Comparison of ENCODE assay signal across 13 mouse cellular contexts in genomic region chr10:76261447-76261846, GRCm38 (mm10). TPM values are rescaled to one million over a fixed set of nuclear protein-coding genes. Genes with fewer than 3 reads are reported as not detected.
DNase-seq lines count a peak whose midpoint lies in the region; ATAC-seq and TF ChIP-seq lines count a peak whose summit lies in the region.
"Had no signal": no experiment of that assay in that cellular context is flagged by ENCODE, and none has a peak within 500 bp of the region (broad histone marks: within the 10 kb centered on the region; RNA-seq: fewer than 3 reads in every experiment).

No protein-coding gene starts in this region.

- DNase-seq in midbrain, embryonic 11.5 days (ENCODE audit: low spot score, missing footprints): no peak
- DNase-seq in liver, embryonic 13.5 days: no peak
- peak; percentile 46 for DNase-seq in stomach, postnatal 0 days (ENCODE audit: low spot score)
- DNase-seq in frontal cortex, postnatal 25 days (ENCODE audit: low spot score in 2 of 2): no peak
- no peak for DNase-seq in adrenal gland, adult 18-20 months (ENCODE audit: low spot score in 2 of 2)
- DNase-seq: cerebellum, postnatal 25 days; thymus, adult 2 months had no signal

- no peak overlapping the region for H3K9ac ChIP-seq in midbrain, embryonic 11.5 days (ENCODE audit: low read length)
- no peak overlapping the region for H3K9ac ChIP-seq in midbrain, embryonic 15.5 days
- no peak overlapping the region for H3K9ac ChIP-seq in liver, embryonic 13.5 days
- no peak overlapping the region for H3K9ac ChIP-seq in lung, embryonic 15.5 days
- H3K9ac ChIP-seq in stomach, postnatal 0 days (ENCODE audit: low read length): no peak overlapping the region
- H3K9ac ChIP-seq: embryonic facial prominence, embryonic 12.5 days had no signal

- no peaks in the 10 kb centered on the region for H3K27me3 ChIP-seq in midbrain, embryonic 11.5 days (ENCODE audit: control insufficient read depth, insufficient read depth, low read length)
- no peaks in the 10 kb centered on the region for H3K27me3 ChIP-seq in midbrain, embryonic 15.5 days (replicated peaks)
- H3K27me3 ChIP-seq in liver, embryonic 13.5 days: no peaks in the 10 kb centered on the region
- H3K27me3 ChIP-seq in lung, embryonic 15.5 days: no peaks in the 10 kb centered on the region
- H3K27me3 ChIP-seq in stomach, postnatal 0 days (ENCODE audit: control insufficient read depth, insufficient read depth, low read length): no peaks in the 10 kb centered on the region
- H3K27me3 ChIP-seq: embryonic facial prominence, embryonic 12.5 days had no signal

- no peaks in the 10 kb centered on the region for H3K36me3 ChIP-seq in midbrain, embryonic 11.5 days (ENCODE audit: control insufficient read depth, insufficient read depth, low read length)
- peaks cover 7% of the 10 kb centered on the region; the same call in 1 of the 2 replicates for H3K36me3 ChIP-seq in midbrain, embryonic 15.5 days (replicated peaks)
- H3K36me3 ChIP-seq in liver, embryonic 13.5 days: no peaks in the 10 kb centered on the region
- peaks cover 13% of the 10 kb centered on the region for H3K36me3 ChIP-seq in lung, embryonic 15.5 days
- peaks cover 14% of the 10 kb centered on the region for H3K36me3 ChIP-seq in stomach, postnatal 0 days (ENCODE audit: control insufficient read depth, insufficient read depth, low read length)

- 83% methylated on average over 3 of the region's 3 CpGs for WGBS in midbrain, embryonic 11.5 days
- 85% methylated on average over 3 of the region's 3 CpGs for WGBS in midbrain, embryonic 15.5 days
- 53% methylated on average over 3 of the region's 3 CpGs for WGBS in liver, embryonic 13.5 days (ENCODE audit: insufficient replicate concordance)
- WGBS in lung, embryonic 15.5 days: 45% methylated on average over 3 of the region's 3 CpGs
- 50% methylated on average over 3 of the region's 3 CpGs for WGBS in stomach, postnatal 0 days

- no peaks in the 10 kb centered on the region for H3K9me3 ChIP-seq in midbrain, embryonic 11.5 days (ENCODE audit: control insufficient read depth, low read length)
- no peaks in the 10 kb centered on the region for H3K9me3 ChIP-seq in midbrain, embryonic 15.5 days
- H3K9me3 ChIP-seq in liver, embryonic 13.5 days (replicated peaks): no peaks in the 10 kb centered on the region
- H3K9me3 ChIP-seq in lung, embryonic 15.5 days: no peaks in the 10 kb centered on the region
- no peaks in the 10 kb centered on the region for H3K9me3 ChIP-seq in stomach, postnatal 0 days (ENCODE audit: control insufficient read depth, low read length)
- H3K9me3 ChIP-seq: embryonic facial prominence, embryonic 12.5 days; forebrain, embryonic 10.5 days had no signal

- no peak for TF ChIP-seq EP300 in stomach, postnatal 0 days (optimal IDR thresholded peaks at IDR 0.05)

- no peak overlapping the region for H3K4me3 ChIP-seq in midbrain, embryonic 11.5 days (ENCODE audit: low read depth, low read length)
- H3K4me3 ChIP-seq in midbrain, embryonic 15.5 days: no peak overlapping the region
- no peak overlapping the region for H3K4me3 ChIP-seq in liver, embryonic 13.5 days (replicated peaks)
- no peak overlapping the region for H3K4me3 ChIP-seq in lung, embryonic 15.5 days
- no peak overlapping the region for H3K4me3 ChIP-seq in stomach, postnatal 0 days (ENCODE audit: low read depth, low read length)
- H3K4me3 ChIP-seq: embryonic facial prominence, embryonic 12.5 days; forebrain, embryonic 10.5 days had no signal

- no peak overlapping the region for H3K27ac ChIP-seq in midbrain, embryonic 11.5 days (ENCODE audit: low read depth, low read length)
- no peak overlapping the region for H3K27ac ChIP-seq in midbrain, embryonic 15.5 days
- H3K27ac ChIP-seq in liver, embryonic 13.5 days: no peak overlapping the region
- no peak overlapping the region for H3K27ac ChIP-seq in lung, embryonic 15.5 days
- H3K27ac ChIP-seq in stomach, postnatal 0 days (replicated peaks): no peak overlapping the region
- H3K27ac ChIP-seq: embryonic facial prominence, embryonic 12.5 days had no signal

- TF ChIP-seq CTCF in stomach, postnatal 0 days (IDR thresholded peaks at IDR 0.05; ENCODE audit: low read depth): no peak

- H3K4me1 ChIP-seq in midbrain, embryonic 11.5 days (ENCODE audit: control insufficient read depth, insufficient read depth, low read length): peaks cover 4% of the 10 kb centered on the region
- H3K4me1 ChIP-seq in midbrain, embryonic 15.5 days: peaks cover 7% of the 10 kb centered on the region
- no peaks in the 10 kb centered on the region; the same call in 1 of the 2 replicates for H3K4me1 ChIP-seq in liver, embryonic 13.5 days (replicated peaks)
- peaks cover 22% of the 10 kb centered on the region for H3K4me1 ChIP-seq in lung, embryonic 15.5 days
- H3K4me1 ChIP-seq in stomach, postnatal 0 days (replicated peaks; ENCODE audit: control insufficient read depth, insufficient read depth): no peaks in the 10 kb centered on the region

- no peak overlapping the region for H3K4me2 ChIP-seq in midbrain, embryonic 11.5 days
- no peak overlapping the region for H3K4me2 ChIP-seq in midbrain, embryonic 15.5 days
- H3K4me2 ChIP-seq in liver, embryonic 13.5 days: no peak overlapping the region
- no peak overlapping the region; the same call in 1 of the 2 replicates for H3K4me2 ChIP-seq in lung, embryonic 15.5 days
- no peak overlapping the region for H3K4me2 ChIP-seq in stomach, postnatal 0 days (replicated peaks; ENCODE audit: low read depth)
- H3K4me2 ChIP-seq: embryonic facial prominence, embryonic 12.5 days had no signal

- peak; percentile 27; the same call in 1 of the 2 replicates for ATAC-seq in midbrain, embryonic 11.5 days (ENCODE audit: low FRiP score)
- no peak for ATAC-seq in midbrain, embryonic 15.5 days (replicated peaks)
- ATAC-seq in liver, embryonic 13.5 days (ENCODE audit: low read depth): peak; percentile 81
- peak; percentile 39; the same call in 1 of the 2 replicates for ATAC-seq in lung, embryonic 15.5 days (ENCODE audit: borderline replicate concordance, extremely low read depth, low FRiP score, low TSS enrichment)
- peak; percentile 88 for ATAC-seq in stomach, postnatal 0 days (ENCODE audit: low FRiP score, low TSS enrichment)
- ATAC-seq: inflammation-experienced regulatory T-cells, adult 6 months had no signal

RNA-seq across cellular contexts. Expression of gene S100b, which starts 7.8 kb away (rescaled TPM):
- polyA plus RNA-seq in midbrain, embryonic 11.5 days (2014; fragmentation: Nextera tagmentation; extraction: Ambion mirVana): 0.20 and 0.21 TPM in 2 replicates
- 1.3 and 1.5 TPM in 2 replicates for polyA plus RNA-seq in midbrain, embryonic 15.5 days (2015; fragmentation: Nextera tagmentation; extraction: Ambion mirVana)
- not detected in 2 replicates for polyA plus RNA-seq in liver, embryonic 13.5 days (2015; fragmentation: Nextera tagmentation; extraction: Ambion mirVana)
- polyA plus RNA-seq in lung, embryonic 15.5 days (2015; fragmentation: Nextera tagmentation; extraction: Ambion mirVana): 0.59 and 0.67 TPM in 2 replicates
- polyA plus RNA-seq in stomach, postnatal 0 days (2015; fragmentation: Nextera tagmentation; extraction: Ambion mirVana): 2.1 and 2.6 TPM in 2 replicates
- 10 to 100 TPM; 14.4 to 90.4 TPM for total RNA-seq in adrenal gland, adult 18-20 months (2021)
- total RNA-seq: neutrophil, adult 5-6 weeks had no signal
- polyA plus RNA-seq: forebrain, embryonic 10.5 days; inflammation-experienced regulatory T-cells, adult 6 months had no signal

RNA-seq across cellular contexts. Expression of gene Prmt2, which starts 23.8 kb away (rescaled TPM):
- polyA plus RNA-seq in midbrain, embryonic 11.5 days (2014; fragmentation: Nextera tagmentation; extraction: Ambion mirVana): 106 and 115 TPM in 2 replicates
- 400 and 410 TPM in 2 replicates for polyA plus RNA-seq in midbrain, embryonic 15.5 days (2015; fragmentation: Nextera tagmentation; extraction: Ambion mirVana)
- polyA plus RNA-seq in liver, embryonic 13.5 days (2015; fragmentation: Nextera tagmentation; extraction: Ambion mirVana): 6.4 and 7.2 TPM in 2 replicates
- 51.7 and 53.4 TPM in 2 replicates for polyA plus RNA-seq in lung, embryonic 15.5 days (2015; fragmentation: Nextera tagmentation; extraction: Ambion mirVana)
- 26.3 and 28.0 TPM in 2 replicates for polyA plus RNA-seq in stomach, postnatal 0 days (2015; fragmentation: Nextera tagmentation; extraction: Ambion mirVana)
- 10 to 100 TPM; 21.3 to 31.3 TPM for total RNA-seq in adrenal gland, adult 18-20 months (2021)
